Mouse (Mus musculus): ENCODE measurements around the gene Olfr965. TPM values are rescaled to one million over a fixed set of nuclear protein-coding genes. Genes with fewer than 3 reads are reported as not detected.
"Not testable (repeated sequence)": the region's sequence is repeated elsewhere in the genome, so short reads cannot be mapped to it uniquely, and the experiment has no call there.

Gene Olfr965
- total RNA-seq (2021) (not detected), polyA plus RNA-seq (2012; rRNA removed) (not detected in 2 replicates)
- long read RNA-seq, result 0 reads

GRCm38 (mm10) chr9:39711053-39711452 is at the start of gene Olfr965:
Gene Olfr965 (plus strand): TSS chr9:39711353.
- DNase-seq, result no peak

DNA sequence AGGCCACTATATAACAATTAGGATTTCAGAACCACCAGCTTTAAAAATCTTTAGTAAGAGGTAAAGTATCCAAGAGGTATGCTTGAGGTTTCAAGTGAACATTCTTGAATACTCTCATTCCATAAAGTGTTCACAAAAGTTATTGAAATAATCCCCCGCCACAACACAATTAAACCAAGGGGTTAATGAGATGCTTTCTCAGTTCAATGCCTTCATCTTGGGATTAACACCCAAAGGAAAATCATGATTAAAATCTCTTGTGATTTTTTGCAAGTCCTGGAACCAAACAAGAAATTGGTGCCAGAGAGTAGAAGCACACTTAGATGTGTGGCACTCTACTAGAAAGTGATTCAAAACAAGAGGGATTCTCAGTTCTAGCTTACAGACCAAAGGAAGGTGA is 44.2 kb upstream of the Olfr965 start, which contains the start of gene Olfr963:
Gene Olfr963 (plus strand): TSS at position 301 of the 400 bp plus-strand sequence.
- no peak for DNase-seq

DNA sequence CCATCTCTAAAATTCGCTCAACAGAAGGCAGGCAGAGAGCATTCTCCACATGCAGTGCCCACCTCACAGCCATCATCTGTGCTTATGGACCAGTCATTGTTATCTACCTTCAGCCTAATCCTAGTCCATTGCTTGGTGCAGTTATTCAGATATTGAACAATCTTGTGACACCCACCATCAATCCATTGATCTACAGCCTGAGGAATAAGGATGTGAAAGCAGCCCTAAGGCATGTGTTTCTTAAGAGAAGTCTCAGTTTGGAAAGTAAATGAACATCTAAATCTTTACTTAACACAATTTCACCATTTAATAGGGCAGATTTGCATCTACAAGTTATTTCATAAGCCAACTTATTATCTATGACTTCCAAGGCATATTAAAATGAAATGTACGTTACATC is 41.4 kb upstream of the Olfr965 start:
- DNase-seq, result no peak

GRCm38 (mm10) chr9:39674820-39675219 is 36.3 kb upstream of the Olfr965 start:
- DNase-seq, result no peak

- no peak for DNase-seq
Measured at GRCm38 (mm10) chr9:39678557-39678956, 32.6 kb upstream of the Olfr965 start.

DNA sequence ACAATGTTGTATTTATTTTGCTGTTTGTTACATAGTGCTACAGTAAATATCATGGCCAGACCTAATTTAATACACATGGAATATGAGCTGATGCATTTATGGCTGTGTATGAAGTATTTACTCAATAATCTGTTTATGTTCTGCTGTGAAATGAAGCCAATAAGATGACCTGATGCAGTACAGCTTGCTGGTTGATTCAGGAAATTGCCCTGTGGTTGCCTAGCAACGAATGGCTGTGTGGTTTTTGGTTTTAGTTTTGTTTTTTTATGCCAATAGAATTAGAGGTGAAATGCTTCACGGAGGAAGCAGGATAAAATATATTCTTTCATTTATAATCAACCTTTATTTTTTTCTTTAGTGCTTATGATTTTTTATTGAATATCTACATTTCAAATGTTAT is 31.9 kb upstream of the Olfr965 start:
- DNase-seq, result no peak

DNA sequence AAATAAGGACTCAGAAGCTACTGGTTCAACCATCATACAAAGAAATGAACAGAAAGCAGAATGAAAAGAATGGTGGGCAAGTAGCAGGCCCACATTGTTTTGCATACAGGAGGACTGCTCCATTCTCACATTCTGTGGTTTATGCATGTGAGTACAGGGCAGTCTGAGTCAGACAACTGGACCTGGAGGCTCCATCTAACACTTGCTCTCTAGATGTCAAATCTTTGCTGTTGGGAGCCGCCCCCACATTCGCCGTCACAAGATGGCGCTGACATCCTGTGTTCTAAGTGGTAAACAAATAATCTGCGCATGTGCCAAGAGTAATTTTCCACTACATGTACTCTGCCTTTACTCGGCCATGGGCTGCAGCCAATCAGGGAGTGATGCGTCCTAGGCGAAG is 10.0 kb upstream of the Olfr965 start:
- not testable (repeated sequence) for DNase-seq

DNA sequence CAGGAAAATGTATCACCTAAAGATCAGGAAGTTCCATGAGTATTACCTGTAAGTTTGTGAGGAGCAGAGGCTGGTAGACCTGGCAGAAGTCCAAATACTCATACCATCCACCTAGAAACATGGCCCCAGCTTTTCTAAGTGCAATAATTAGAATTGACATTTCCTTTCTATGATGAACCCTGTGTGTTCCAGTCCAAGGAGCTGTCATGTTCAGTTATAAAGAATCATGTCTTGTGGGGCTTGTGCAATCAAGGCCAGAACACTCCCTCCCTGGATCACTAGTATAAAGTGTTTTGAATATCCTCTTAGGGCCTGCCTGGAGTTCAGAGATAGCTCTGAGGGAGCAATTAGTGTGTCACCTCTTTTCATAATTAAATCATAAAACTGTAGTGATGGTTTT is 4.1 kb upstream of the Olfr965 start, which contains the start of gene Olfr149:
Gene Olfr149 (minus strand): TSS at position 101 of the 400 bp plus-strand sequence.
- DNase-seq, result no peak

- DNase-seq, result no peak
Measured at GRCm38 (mm10) chr9:39708958-39709357, 2.2 kb upstream of the Olfr965 start.

DNA sequence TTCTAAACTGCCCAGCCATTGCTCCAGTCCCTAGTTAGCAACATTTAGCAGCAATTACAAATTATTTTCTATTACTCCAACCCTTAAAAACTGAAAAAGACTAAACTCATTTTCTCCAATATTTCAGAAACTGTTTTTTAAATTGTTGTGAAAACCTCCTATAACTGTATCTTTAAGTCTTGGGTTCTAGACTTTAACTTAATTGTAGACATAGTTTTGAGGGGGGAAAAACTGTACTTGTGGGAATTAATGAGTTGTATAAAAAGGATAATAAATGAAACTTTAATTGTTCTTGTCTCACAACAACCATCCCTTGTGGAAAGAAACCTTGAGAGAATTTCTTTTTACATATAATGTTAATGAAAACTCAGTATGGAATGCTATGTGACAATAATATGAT is 19.5 kb downstream of the Olfr965 start, which contains the start of gene Olfr150:
Gene Olfr150 (plus strand): TSS at position 301 of the 400 bp plus-strand sequence.
- DNase-seq, result no peak

DNA sequence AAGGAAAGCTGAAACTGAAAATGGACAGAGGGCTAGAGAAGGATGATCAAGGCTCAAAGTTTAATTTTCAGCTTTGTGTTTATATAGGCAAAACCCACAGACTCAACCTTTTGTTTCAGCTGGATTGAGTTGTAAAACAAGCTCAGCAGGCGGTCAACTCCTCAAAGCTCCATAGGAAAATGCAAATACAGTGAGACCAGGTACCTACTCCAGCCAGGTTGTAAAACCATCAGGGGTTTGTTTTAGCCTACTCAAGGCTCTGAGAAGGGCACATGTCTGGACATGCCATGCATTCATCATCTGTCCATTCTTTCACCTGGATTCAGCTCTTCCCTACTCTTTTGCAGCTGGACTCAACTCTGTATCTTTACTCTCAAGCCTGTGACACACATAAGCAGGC is 29.6 kb downstream of the Olfr965 start:
- DNase-seq, result no peak

GRCm38 (mm10) chr9:39745949-39746348 is 34.8 kb downstream of the Olfr965 start, which contains the start of gene Olfr967:
Gene Olfr967 (plus strand): TSS chr9:39746249.
- no peak for DNase-seq

DNA sequence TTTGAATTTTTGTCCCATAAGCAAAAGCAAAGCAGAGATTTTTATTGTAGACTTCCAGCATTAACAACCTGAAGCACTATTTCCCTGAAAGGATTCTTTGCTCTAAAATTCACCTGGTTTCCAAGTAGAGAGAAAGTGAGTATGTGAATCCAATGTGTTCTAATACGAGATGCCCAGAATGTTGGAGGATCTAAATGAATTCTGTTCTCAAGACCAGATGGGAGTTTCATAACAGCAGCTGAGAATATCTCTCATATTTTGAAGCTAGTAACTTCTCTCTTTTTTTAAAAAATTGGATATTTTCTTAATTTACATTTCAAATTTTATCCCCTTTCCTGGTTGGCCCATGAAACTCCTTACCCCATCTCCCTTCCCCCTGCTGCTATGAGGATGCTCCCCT is 35.3 kb downstream of the Olfr965 start:
- DNase-seq, result no peak

Other genes with a start within 250 kb of the Olfr965 start
- gene Olfr955, start 239.4 kb upstream of the Olfr965 start, total RNA-seq (2021), result not detected
- not detected in 2 replicates for gene Olfr955, start 239.4 kb upstream of the Olfr965 start, polyA plus RNA-seq (2012; rRNA removed)
- not detected for gene Olfr44, start 217.4 kb upstream of the Olfr965 start, total RNA-seq (2021)
- gene Olfr44, start 217.4 kb upstream of the Olfr965 start, polyA plus RNA-seq (2012; rRNA removed), result not detected in 2 replicates
- gene Olfr957, start 195.5 kb upstream of the Olfr965 start, total RNA-seq (2021), result not detected
- not detected in 2 replicates for gene Olfr957, start 195.5 kb upstream of the Olfr965 start, polyA plus RNA-seq (2012; rRNA removed)
- gene Olfr958, start 157.3 kb upstream of the Olfr965 start, total RNA-seq (2021), result not detected
- gene Olfr958, start 157.3 kb upstream of the Olfr965 start, polyA plus RNA-seq (2012; rRNA removed), result not detected in 2 replicates
- gene Olfr959, start 135.8 kb upstream of the Olfr965 start, total RNA-seq (2021), result not detected
- not detected in 2 replicates for gene Olfr959, start 135.8 kb upstream of the Olfr965 start, polyA plus RNA-seq (2012; rRNA removed)
- 10 to 100 TPM in 1 of 2 experiments, 1 to 10 TPM in 1; 9.0 to 12.1 TPM for gene AW551984, start 107.0 kb upstream of the Olfr965 start, total RNA-seq (2021)
- gene AW551984, start 107.0 kb upstream of the Olfr965 start, polyA plus RNA-seq (2012; rRNA removed), result 9.0 and 15.0 TPM in 2 replicates
- not detected for gene Olfr148, start 100.7 kb upstream of the Olfr965 start, total RNA-seq (2021)
- gene Olfr148, start 100.7 kb upstream of the Olfr965 start, polyA plus RNA-seq (2012; rRNA removed), result not detected in 2 replicates
- gene Olfr960, start 90.0 kb upstream of the Olfr965 start, total RNA-seq (2021), result not detected
- not detected in 2 replicates for gene Olfr960, start 90.0 kb upstream of the Olfr965 start, polyA plus RNA-seq (2012; rRNA removed)
- gene Olfr961, start 66.3 kb upstream of the Olfr965 start, total RNA-seq (2021), result not detected
- not detected in 2 replicates for gene Olfr961, start 66.3 kb upstream of the Olfr965 start, polyA plus RNA-seq (2012; rRNA removed)
- gene Olfr963, start 44.1 kb upstream of the Olfr965 start, total RNA-seq (2021), result not detected
- not detected in 2 replicates for gene Olfr963, start 44.1 kb upstream of the Olfr965 start, polyA plus RNA-seq (2012; rRNA removed)
- not detected for gene Olfr149, start 4.2 kb upstream of the Olfr965 start, total RNA-seq (2021)
- not detected in 2 replicates for gene Olfr149, start 4.2 kb upstream of the Olfr965 start, polyA plus RNA-seq (2012; rRNA removed)
- gene Olfr150, start 19.6 kb downstream of the Olfr965 start, total RNA-seq (2021), result not detected
- not detected in 2 replicates for gene Olfr150, start 19.6 kb downstream of the Olfr965 start, polyA plus RNA-seq (2012; rRNA removed)
- gene Olfr967, start 34.9 kb downstream of the Olfr965 start, total RNA-seq (2021), result not detected
- gene Olfr967, start 34.9 kb downstream of the Olfr965 start, polyA plus RNA-seq (2012; rRNA removed), result not detected in 2 replicates
- gene Olfr968, start 71.9 kb downstream of the Olfr965 start, total RNA-seq (2021), result not detected
- gene Olfr968, start 71.9 kb downstream of the Olfr965 start, polyA plus RNA-seq (2012; rRNA removed), result not detected in 2 replicates
- not detected for gene Olfr969, start 79.6 kb downstream of the Olfr965 start, total RNA-seq (2021)
- not detected in 2 replicates for gene Olfr969, start 79.6 kb downstream of the Olfr965 start, polyA plus RNA-seq (2012; rRNA removed)
- not detected for gene Olfr970, start 97.5 kb downstream of the Olfr965 start, total RNA-seq (2021)
- not detected in 2 replicates for gene Olfr970, start 97.5 kb downstream of the Olfr965 start, polyA plus RNA-seq (2012; rRNA removed)
- not detected for gene Olfr971, start 125.5 kb downstream of the Olfr965 start, total RNA-seq (2021)
- gene Olfr971, start 125.5 kb downstream of the Olfr965 start, polyA plus RNA-seq (2012; rRNA removed), result not detected in 2 replicates
- gene Olfr972, start 155.1 kb downstream of the Olfr965 start, total RNA-seq (2021), result not detected
- gene Olfr972, start 155.1 kb downstream of the Olfr965 start, polyA plus RNA-seq (2012; rRNA removed), result not detected in 2 replicates
- gene Olfr229, start 196.0 kb downstream of the Olfr965 start, total RNA-seq (2021), result not detected
- gene Olfr229, start 196.0 kb downstream of the Olfr965 start, polyA plus RNA-seq (2012; rRNA removed), result not detected in 2 replicates
- not detected for gene Olfr974, start 226.1 kb downstream of the Olfr965 start, total RNA-seq (2021)
- not detected in 2 replicates for gene Olfr974, start 226.1 kb downstream of the Olfr965 start, polyA plus RNA-seq (2012; rRNA removed)
- gene Olfr975, start 240.7 kb downstream of the Olfr965 start, total RNA-seq (2021), result under 1 TPM in 1 of 2 experiments, not detected in 1; 0.10 TPM
- gene Olfr975, start 240.7 kb downstream of the Olfr965 start, polyA plus RNA-seq (2012; rRNA removed), result not detected in 2 replicates
- gene Olfr976, start 249.8 kb downstream of the Olfr965 start, total RNA-seq (2021), result not detected
- gene Olfr976, start 249.8 kb downstream of the Olfr965 start, polyA plus RNA-seq (2012; rRNA removed), result not detected in 2 replicates